Mouse (Mus musculus) forebrain, postnatal 0 days (tissue): ENCODE data around the gene Capn13. TPM values are rescaled to one million over a fixed set of nuclear protein-coding genes. Genes with fewer than 3 reads are reported as not detected.
"Not testable (repeated sequence)": the region's sequence is repeated elsewhere in the genome, so short reads cannot be mapped to it uniquely, and the experiment has no call there.

Experiments used
- ATAC-seq: fragments of 200-750 bp; cut with Nextera tagmentation; 2 replicates; pipeline ENCODE4 v1.8.0; 2017; ENCODE audit warnings: mild to moderate bottlenecking, moderate library complexity
- DNase-seq: peaks from one replicate; pipeline ENCODE4 v3.0.0-alpha.2; 2015
- H3K27ac ChIP-seq: fragments of 300-500 bp; sonication (generic); 2 replicates; pipeline ENCODE4 v1.5.1; 2014; ENCODE audit warnings: low read depth, mild to moderate bottlenecking, antibody characterized with exemption, low read length, moderate library complexity, mixed read lengths
- H3K27me3 ChIP-seq: fragments of 300-500 bp; sonication (generic); 2 replicates; pipeline ENCODE4 v1.6.1; 2014; ENCODE audit warnings: mild to moderate bottlenecking, low read length, mixed read lengths; ENCODE audit not compliant: insufficient read depth
- H3K36me3 ChIP-seq: fragments of 300-500 bp; sonication (generic); 2 replicates; pipeline ENCODE4 v1.6.1; 2014; ENCODE audit warnings: mild to moderate bottlenecking, moderate library complexity; ENCODE audit not compliant: insufficient read depth
- H3K4me1 ChIP-seq: fragments of 300-500 bp; sonication (generic); 2 replicates; pipeline ENCODE4 v1.6.1; 2014; ENCODE audit warnings: antibody characterized with exemption; ENCODE audit not compliant: insufficient read depth
- H3K4me2 ChIP-seq: fragments of 300-500 bp; sonication (generic); 2 replicates; pipeline ENCODE4 v1.6.1; 2014; ENCODE audit warnings: low read depth, mild to moderate bottlenecking, moderate library complexity
- H3K4me3 ChIP-seq: fragments of 300-500 bp; sonication (generic); 2 replicates; pipeline ENCODE4 v1.5.1; 2014; ENCODE audit warnings: low read depth, low read length, mixed read lengths
- H3K9ac ChIP-seq: fragments of 300-500 bp; sonication (generic); 2 replicates; pipeline ENCODE4 v1.6.1; 2014; ENCODE audit warnings: mild to moderate bottlenecking
- H3K9me3 ChIP-seq: fragments of 300-500 bp; sonication (generic); 2 replicates; pipeline ENCODE4 v1.6.1; 2016; ENCODE audit warnings: low read length
- CTCF ChIP-seq: sonication (generic); IDR thresholded peaks from 2 replicates; pipeline ENCODE4 v1.5.1; 2016; ENCODE audit warnings: antibody characterized with exemption, control low read depth, low read depth
- WGBS: fragments of 180-500 bp; shearing (Covaris S2); extraction: QIAGEN DNeasy Blood & Tissue Kit; methylation state at CpG from one replicate; pipeline ENCODE4 v1.1.7; 2014; 5-methylcytosine and 5-hydroxymethylcytosine counted together
- polyA plus RNA-seq: library from polyadenylated mRNA; unstranded; fragments of >200 nt; fragmentation: Nextera tagmentation; extraction: Ambion mirVana; gene quantifications from 2 replicates; pipeline ENCODE4 v1.2.1, GENCODE M21; 2015
- total RNA-seq: library from RNA; depleted of rRNA; stranded (reverse); fragments of >200 nt; gene quantifications from 2 replicates; pipeline ENCODE4 v1.2.3, GENCODE M21; 2014

Capn13 gene
- total and polyA plus RNA-seq, 2 experiments from 2014 or later: not detected

- H3K4me3 ChIP-seq: no peak overlapping the region
- no peaks in the 10 kb centered on the region for H3K9me3 ChIP-seq
- no peak overlapping the region for H3K27ac ChIP-seq
- H3K9ac ChIP-seq: no peak overlapping the region
- DNase-seq (peak; percentile 84), ATAC-seq (peak; percentile 67)
- TF ChIP-seq CTCF: peak; percentile 98
- H3K4me1 ChIP-seq: no peaks in the 10 kb centered on the region
- 5% methylated on average over 10 of the region's 10 CpGs for WGBS
- H3K36me3 ChIP-seq: no peaks in the 10 kb centered on the region
- no peaks in the 10 kb centered on the region; the same call in 1 of the 2 replicates for H3K27me3 ChIP-seq
- H3K4me2 ChIP-seq: peak overlapping the region; percentile 17; the same call in 1 of the 2 replicates
Measured at GRCm38 (mm10) chr17:73302104-73302503, 98.6 kb downstream of the Capn13 start.

- H3K4me1 ChIP-seq: no peaks in the 10 kb centered on the region
- WGBS: 42% methylated on average over 15 of the region's 15 CpGs
- H3K4me3 ChIP-seq: no peak overlapping the region
- no peak overlapping the region for H3K27ac ChIP-seq
- no peak overlapping the region for H3K4me2 ChIP-seq
- no peaks in the 10 kb centered on the region for H3K36me3 ChIP-seq
- ATAC-seq (peak; percentile 52; the same call in 1 of the 2 replicates), DNase-seq (peak; percentile 91)
- H3K9me3 ChIP-seq: no peaks in the 10 kb centered on the region
- H3K27me3 ChIP-seq: no peaks in the 10 kb centered on the region; the same call in 1 of the 2 replicates
- peak; percentile 96 for TF ChIP-seq CTCF
- no peak overlapping the region for H3K9ac ChIP-seq
Measured at GRCm38 (mm10) chr17:73301258-73302050, 99.2 kb downstream of the Capn13 start.

GRCm38 (mm10) chr17:73300147-73300880 lies 100.4 kb downstream of the Capn13 start:
- no peak overlapping the region for H3K9ac ChIP-seq
- no peak for TF ChIP-seq CTCF
- ATAC-seq: no peak
- H3K27me3 ChIP-seq: no peaks in the 10 kb centered on the region; the same call in 1 of the 2 replicates
- 82% methylated on average over 7 of the region's 7 CpGs for WGBS
- H3K4me3 ChIP-seq: no peak overlapping the region
- no peaks in the 10 kb centered on the region for H3K4me1 ChIP-seq
- no peak overlapping the region for H3K27ac ChIP-seq
- DNase-seq: no peak
- H3K36me3 ChIP-seq: no peaks in the 10 kb centered on the region
- no peak overlapping the region for H3K4me2 ChIP-seq
- no peaks in the 10 kb centered on the region for H3K9me3 ChIP-seq

GRCm38 (mm10) chr17:73298981-73299380 lies 101.7 kb downstream of the Capn13 start:
- H3K9me3 ChIP-seq: no peaks in the 10 kb centered on the region
- no peak overlapping the region for H3K4me2 ChIP-seq
- WGBS: 93% methylated on average over 6 of the region's 6 CpGs

GRCm38 (mm10) chr17:73296855-73297254 lies 103.8 kb downstream of the Capn13 start:
- Histone ChIP-seq H3K9ac (no peak overlapping the region), H3K36me3 (no peaks in the 10 kb centered on the region), H3K4me3 (no peak overlapping the region), H3K27me3 (no peaks in the 10 kb centered on the region; the same call in 1 of the 2 replicates), H3K4me1 (no peaks in the 10 kb centered on the region), H3K4me2 (no peak overlapping the region), H3K27ac (no peak overlapping the region), H3K9me3 (no peaks in the 10 kb centered on the region)
- ATAC-seq (peak; percentile 86), DNase-seq (peak; percentile 88)
- TF ChIP-seq CTCF: peak; percentile 84
- 39% methylated on average over 4 of the region's 4 CpGs for WGBS

More at GRCm38 (mm10) chr17:73298981-73299380, 101.7 kb downstream of the Capn13 start:
- no peak for TF ChIP-seq CTCF
- Histone ChIP-seq H3K4me1 (no peaks in the 10 kb centered on the region), H3K27me3 (no peaks in the 10 kb centered on the region; the same call in 1 of the 2 replicates), H3K36me3 (no peaks in the 10 kb centered on the region), H3K27ac (no peak overlapping the region), H3K9ac (no peak overlapping the region), H3K4me3 (no peak overlapping the region)
- no peak for DNase-seq
- ATAC-seq: no peak

- Histone ChIP-seq H3K27ac (no peak overlapping the region), H3K9ac (no peak overlapping the region), H3K36me3 (no peaks in the 10 kb centered on the region), H3K4me1 (no peaks in the 10 kb centered on the region), H3K4me3 (no peak overlapping the region), H3K4me2 (no peak overlapping the region), H3K27me3 (no peaks in the 10 kb centered on the region), H3K9me3 (no peaks in the 10 kb centered on the region)
- WGBS: 74% methylated on average over 3 of the region's 3 CpGs
- DNase-seq (no peak), ATAC-seq (no peak)
- no peak for TF ChIP-seq CTCF
Measured at GRCm38 (mm10) chr17:73293237-73293636, 107.4 kb downstream of the Capn13 start.

DNA sequence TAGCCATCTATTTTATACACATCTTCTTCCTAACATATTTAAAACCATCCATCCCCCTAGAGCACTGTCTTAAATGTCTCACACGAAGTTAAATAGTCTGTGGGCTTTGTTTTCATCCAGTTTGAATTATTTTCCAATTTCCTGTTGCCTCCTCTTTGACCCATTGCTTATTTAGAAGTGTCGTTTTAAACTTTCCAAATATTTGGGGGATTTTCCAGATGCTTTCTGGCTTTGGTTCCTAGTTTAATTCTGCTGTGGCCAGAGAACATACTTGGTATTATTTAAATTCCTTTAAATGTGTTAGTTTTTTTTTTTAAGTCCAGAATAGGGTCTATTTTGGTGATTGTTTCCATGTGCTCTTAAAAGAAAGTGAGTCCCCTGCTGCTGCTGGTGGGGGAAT lies 116.4 kb downstream of the Capn13 start:
- no peaks in the 10 kb centered on the region for H3K36me3 ChIP-seq
- no peaks in the 10 kb centered on the region for H3K9me3 ChIP-seq
- H3K4me2 ChIP-seq: no peak overlapping the region
- no peaks in the 10 kb centered on the region for H3K4me1 ChIP-seq
- ATAC-seq (no peak), DNase-seq (no peak)
- no peak for TF ChIP-seq CTCF
- H3K9ac ChIP-seq: no peak overlapping the region
- H3K4me3 ChIP-seq: no peak overlapping the region
- H3K27ac ChIP-seq: no peak overlapping the region
- 53% methylated on average over 2 of the region's 2 CpGs for WGBS
- H3K27me3 ChIP-seq: no peaks in the 10 kb centered on the region

DNA sequence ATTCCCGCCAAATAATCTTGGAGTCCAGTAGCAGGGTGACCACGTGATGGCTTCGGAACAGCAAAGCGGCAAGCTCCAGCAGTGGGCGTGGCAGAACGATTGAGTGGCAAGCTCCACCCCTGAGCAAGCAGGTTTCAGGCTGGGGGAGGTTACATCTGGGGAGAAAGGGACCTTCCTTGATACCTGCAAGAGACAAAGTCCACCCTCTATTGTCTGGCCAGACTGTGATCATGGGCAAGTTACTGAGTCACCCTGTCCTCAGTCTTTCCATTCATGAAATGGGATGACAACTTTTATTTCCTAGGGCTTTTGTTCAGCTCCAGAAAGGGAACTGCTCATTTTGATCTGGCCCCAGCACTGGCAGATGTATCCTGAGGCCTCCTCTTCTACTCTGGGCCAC lies 118.0 kb downstream of the Capn13 start:
- DNase-seq, H3K4me2 ChIP-seq, H3K9me3 ChIP-seq, H3K9ac ChIP-seq, H3K27me3 ChIP-seq, H3K4me3 ChIP-seq, H3K36me3 ChIP-seq, H3K4me1 ChIP-seq, ATAC-seq, H3K27ac ChIP-seq: not testable (repeated sequence)
- WGBS: 47% methylated on average over 6 of the region's 6 CpGs
